Mouse (Mus musculus) ovary, adult 2 months (tissue): ENCODE measurements around the gene Clpb. TPM values are rescaled to one million over a fixed set of nuclear protein-coding genes. Genes with fewer than 3 reads are reported as not detected.

ENCODE experiments used
- polyA plus RNA-seq: library from polyadenylated mRNA; depleted of rRNA; stranded (reverse); fragments of >200 nt; gene quantifications from 2 replicates; pipeline ENCODE4 v1.2.3, GENCODE M21; 2012; rRNA removed

Clpb gene
- 37.2 and 37.3 TPM in 2 replicates for polyA plus RNA-seq

GRCm38 (mm10) chr7:101663514-101664159 is at the start of gene Clpb:
Gene Clpb, plus strand, starts transcription at chr7:101663633.

DNA sequence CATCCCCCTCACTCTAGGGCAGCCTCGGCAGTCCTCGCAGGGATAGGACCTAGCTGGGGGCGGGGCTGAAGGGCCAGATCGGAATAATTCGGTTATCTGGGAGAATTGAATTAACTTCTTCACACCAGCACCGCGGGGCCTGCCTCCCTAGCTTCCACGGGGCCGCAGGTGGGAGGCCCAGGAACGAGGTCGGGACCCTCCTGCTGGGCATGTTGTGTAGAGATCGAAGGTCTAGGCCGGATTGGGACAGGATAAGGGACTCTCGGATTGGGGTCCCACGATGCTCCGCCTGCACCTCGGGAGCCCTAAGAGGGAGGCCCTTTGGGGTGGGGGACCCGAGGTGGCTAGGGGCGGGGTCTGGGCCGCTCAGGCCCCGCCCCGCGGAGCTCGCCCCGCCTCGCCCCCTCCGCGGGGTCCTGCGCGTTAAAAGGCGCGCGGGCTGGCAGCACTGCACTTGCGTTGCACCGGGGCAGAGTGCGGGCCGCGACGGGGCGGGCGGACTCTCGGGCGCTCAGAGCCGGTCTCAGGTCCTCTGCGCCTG is 154.5 kb downstream of the Clpb start, which contains the start of gene Phox2a:
TSS of gene Phox2a (plus strand) at position 453 of the 541 bp plus-strand sequence.

GRCm38 (mm10) chr7:101837606-101838471 is 174.4 kb downstream of the Clpb start, which contains the start of gene Inppl1:
Gene Inppl1, minus strand, starts transcription at chr7:101838229.

Other genes starting within 250 kb of the Clpb start
- 16.7 and 17.2 TPM in 2 replicates for gene Pde2a, start 241.9 kb upstream of the Clpb start, polyA plus RNA-seq
- 0.18 and 0.25 TPM in 2 replicates for gene Art2b, start 78.0 kb upstream of the Clpb start, polyA plus RNA-seq
- not detected in 2 replicates for gene Phox2a, start 154.7 kb downstream of the Clpb start, polyA plus RNA-seq
- 193 and 201 TPM in 2 replicates for gene Inppl1, start 174.6 kb downstream of the Clpb start, polyA plus RNA-seq
- 15.4 and 19.7 TPM in 2 replicates for gene Folr2, start 193.6 kb downstream of the Clpb start, polyA plus RNA-seq
- 29.7 and 34.9 TPM in 2 replicates for gene Anapc15, start 200.1 kb downstream of the Clpb start, polyA plus RNA-seq
- 73.4 and 105 TPM in 2 replicates for gene Folr1, start 207.2 kb downstream of the Clpb start, polyA plus RNA-seq
- 234 and 253 TPM in 2 replicates for gene Lamtor1, start 242.3 kb downstream of the Clpb start, polyA plus RNA-seq
- 0.18 and 0.29 TPM in 2 replicates for gene Tomt, start 242.7 kb downstream of the Clpb start, polyA plus RNA-seq